Mouse (Mus musculus): ENCODE data around the gene Selenop. TPM values are rescaled to one million over a fixed set of nuclear protein-coding genes. Genes with fewer than 3 reads are reported as not detected.

The Selenop gene
- total RNA-seq, 2 experiments from 2014 or later = 302 to 350 TPM

Other genes with a start within 250 kb of the Selenop start
- gene Ccdc152, start 35.0 kb downstream of the Selenop start, total RNA-seq (2021) = not detected